Mouse (Mus musculus) kidney, embryonic 15.5 days (tissue): ENCODE measurements around the gene 4833420G17Rik. TPM values are rescaled to one million over a fixed set of nuclear protein-coding genes. Genes with fewer than 3 reads are reported as not detected.

Experiments used
- ATAC-seq: fragments of 200-750 bp; cut with Nextera tagmentation; replicated peaks from 2 replicates; pipeline ENCODE4 v1.8.0; 2017; ENCODE audit warnings: moderate TSS enrichment; ENCODE audit not compliant: low FRiP score
- H3K27ac ChIP-seq: fragments of 300-500 bp; sonication (generic); 2 replicates; pipeline ENCODE4 v1.5.1; 2015; ENCODE audit warnings: mild to moderate bottlenecking, inconsistent platforms
- H3K27me3 ChIP-seq: fragments of 300-500 bp; sonication (generic); 2 replicates; pipeline ENCODE4 v1.6.1; 2015; ENCODE audit warnings: inconsistent platforms
- H3K36me3 ChIP-seq: fragments of 300-500 bp; sonication (generic); 2 replicates; pipeline ENCODE4 v1.6.1; 2015; ENCODE audit warnings: inconsistent platforms
- H3K4me1 ChIP-seq: fragments of 300-500 bp; sonication (generic); 2 replicates; pipeline ENCODE4 v1.6.1; 2015; ENCODE audit warnings: inconsistent platforms
- H3K4me2 ChIP-seq: fragments of 300-500 bp; sonication (generic); 2 replicates; pipeline ENCODE4 v1.6.1; 2015; ENCODE audit warnings: moderate library complexity, mild to moderate bottlenecking, inconsistent platforms
- H3K4me3 ChIP-seq: fragments of 300-500 bp; sonication (generic); replicated peaks from 2 replicates; pipeline ENCODE4 v1.5.1; 2015; ENCODE audit warnings: mild to moderate bottlenecking, inconsistent platforms
- H3K9ac ChIP-seq: fragments of 300-500 bp; sonication (generic); 2 replicates; pipeline ENCODE4 v1.6.1; 2015; ENCODE audit warnings: mild to moderate bottlenecking, inconsistent platforms
- H3K9me3 ChIP-seq: fragments of 300-500 bp; sonication (generic); replicated peaks from 2 replicates; pipeline ENCODE4 v1.6.1; 2016; ENCODE audit warnings: inconsistent platforms
- WGBS: fragments of 180-500 bp; shearing (Covaris S2); methylation state at CpG from one replicate; pipeline ENCODE4 v1.1.7; 2015; ENCODE audit warnings: mixed read lengths; 5-methylcytosine and 5-hydroxymethylcytosine counted together
- polyA plus RNA-seq: library from polyadenylated mRNA; unstranded; fragments of >200 nt; fragmentation: Nextera tagmentation; extraction: Ambion mirVana; gene quantifications from 2 replicates; pipeline ENCODE4 v1.2.1, GENCODE M21; 2015

Gene 4833420G17Rik
- polyA plus RNA-seq: 65.5 and 68.0 TPM in 2 replicates

GRCm38 (mm10) chr13:119462596-119463560 lies at the start of gene 4833420G17Rik:
Gene 4833420G17Rik, plus strand, starts transcription at chr13:119462768.
- Histone ChIP-seq H3K36me3 (peaks cover 44% of the 10 kb centered on the region), H3K9ac (peak within 1 kb of the TSS; percentile 67), H3K9me3 (no peaks in the 10 kb centered on the region), H3K4me1 (peaks cover 16% of the 10 kb centered on the region), H3K27me3 (no peaks in the 10 kb centered on the region), H3K4me2 (peak within 1 kb of the TSS; percentile 71), H3K4me3 (peak within 1 kb of the TSS; percentile 71), H3K27ac (peak within 1 kb of the TSS; percentile 73)
- WGBS: 7% methylated on average over 57 of the region's 57 CpGs
- ATAC-seq: peak; percentile 97

- no peak overlapping the region for H3K27ac ChIP-seq
- H3K9ac ChIP-seq: no peak overlapping the region
- H3K9me3 ChIP-seq: no peaks in the 10 kb centered on the region
- H3K27me3 ChIP-seq: no peaks in the 10 kb centered on the region
- H3K4me1 ChIP-seq: peaks cover 3% of the 10 kb centered on the region
- WGBS: 31% methylated on average over 2 of the region's 2 CpGs
- no peak overlapping the region for H3K4me2 ChIP-seq
- H3K36me3 ChIP-seq: no peaks in the 10 kb centered on the region
- ATAC-seq: no peak
- H3K4me3 ChIP-seq: no peak overlapping the region
Observed at GRCm38 (mm10) chr13:119413026-119413425, 49.5 kb upstream of the 4833420G17Rik start.

GRCm38 (mm10) chr13:119418479-119418878 lies 44.1 kb upstream of the 4833420G17Rik start:
- H3K9me3 ChIP-seq: no peaks in the 10 kb centered on the region
- 81% methylated on average over 3 of the region's 3 CpGs for WGBS
- H3K4me1 ChIP-seq: no peaks in the 10 kb centered on the region
- no peak overlapping the region for H3K4me3 ChIP-seq
- H3K36me3 ChIP-seq: no peaks in the 10 kb centered on the region
- H3K27ac ChIP-seq: no peak overlapping the region
- no peak overlapping the region for H3K9ac ChIP-seq
- H3K27me3 ChIP-seq: no peaks in the 10 kb centered on the region
- H3K4me2 ChIP-seq: no peak overlapping the region
- no peak for ATAC-seq

GRCm38 (mm10) chr13:119430164-119430563 lies 32.4 kb upstream of the 4833420G17Rik start:
- Histone ChIP-seq H3K9me3 (no peaks in the 10 kb centered on the region), H3K4me3 (peak overlapping the region; percentile 98), H3K36me3 (peaks cover 12% of the 10 kb centered on the region), H3K4me2 (peak overlapping the region; percentile 76), H3K27me3 (no peaks in the 10 kb centered on the region), H3K27ac (peak overlapping the region; percentile 98; the same call in 1 of the 2 replicates), H3K4me1 (peaks cover 20% of the 10 kb centered on the region), H3K9ac (peak overlapping the region; percentile 99)
- 14% methylated on average over 8 of the region's 8 CpGs for WGBS
- ATAC-seq: no peak

- Histone ChIP-seq H3K4me2 (no peak overlapping the region), H3K4me3 (no peak overlapping the region), H3K9ac (no peak overlapping the region), H3K4me1 (peaks cover 14% of the 10 kb centered on the region), H3K27me3 (no peaks in the 10 kb centered on the region), H3K9me3 (no peaks in the 10 kb centered on the region), H3K36me3 (peaks cover 22% of the 10 kb centered on the region), H3K27ac (no peak overlapping the region)
- 74% methylated on average over 1 of the region's 1 CpGs for WGBS
- no peak for ATAC-seq
Observed at GRCm38 (mm10) chr13:119432041-119432440, 30.5 kb upstream of the 4833420G17Rik start.

- no peaks in the 10 kb centered on the region for H3K9me3 ChIP-seq
- ATAC-seq: no peak
- H3K4me3 ChIP-seq: no peak overlapping the region
- 90% methylated on average over 7 of the region's 7 CpGs for WGBS
- no peaks in the 10 kb centered on the region for H3K27me3 ChIP-seq
- H3K27ac ChIP-seq: no peak overlapping the region
- peaks cover 14% of the 10 kb centered on the region for H3K4me1 ChIP-seq
- H3K36me3 ChIP-seq: peaks cover 38% of the 10 kb centered on the region
- H3K9ac ChIP-seq: no peak overlapping the region
- no peak overlapping the region for H3K4me2 ChIP-seq
Observed at GRCm38 (mm10) chr13:119434359-119434758, 28.2 kb upstream of the 4833420G17Rik start.

- peaks cover 75% of the 10 kb centered on the region for H3K36me3 ChIP-seq
Observed at GRCm38 (mm10) chr13:119442244-119442643, 20.3 kb upstream of the 4833420G17Rik start.

GRCm38 (mm10) chr13:119453563-119453962 lies 9.0 kb upstream of the 4833420G17Rik start:
- H3K36me3 ChIP-seq: peaks cover 65% of the 10 kb centered on the region
- no peak for ATAC-seq
- no peaks in the 10 kb centered on the region for H3K4me1 ChIP-seq
- no peaks in the 10 kb centered on the region for H3K9me3 ChIP-seq
- WGBS: 92% methylated on average over 4 of the region's 4 CpGs
- H3K4me3 ChIP-seq: no peak overlapping the region
- H3K27ac ChIP-seq: no peak overlapping the region
- H3K9ac ChIP-seq: no peak overlapping the region
- H3K4me2 ChIP-seq: no peak overlapping the region
- H3K27me3 ChIP-seq: no peaks in the 10 kb centered on the region

More at GRCm38 (mm10) chr13:119442244-119442643, 20.3 kb upstream of the 4833420G17Rik start:
- Histone ChIP-seq H3K27me3 (no peaks in the 10 kb centered on the region), H3K9ac (no peak overlapping the region), H3K4me3 (no peak overlapping the region), H3K9me3 (no peaks in the 10 kb centered on the region), H3K27ac (no peak overlapping the region), H3K4me2 (no peak overlapping the region), H3K4me1 (no peaks in the 10 kb centered on the region)
- no peak for ATAC-seq
- WGBS: 85% methylated on average over 1 of the region's 1 CpGs

GRCm38 (mm10) chr13:119455082-119455481 lies 7.5 kb upstream of the 4833420G17Rik start:
- ATAC-seq: no peak
- H3K36me3 ChIP-seq: peaks cover 68% of the 10 kb centered on the region

GRCm38 (mm10) chr13:119456342-119456741 lies 6.2 kb upstream of the 4833420G17Rik start:
- Histone ChIP-seq H3K36me3 (peaks cover 56% of the 10 kb centered on the region), H3K9me3 (no peaks in the 10 kb centered on the region), H3K27ac (no peak overlapping the region), H3K4me1 (no peaks in the 10 kb centered on the region), H3K9ac (no peak overlapping the region), H3K4me3 (no peak overlapping the region), H3K27me3 (no peaks in the 10 kb centered on the region), H3K4me2 (no peak overlapping the region)
- WGBS: 89% methylated on average over 7 of the region's 7 CpGs
- no peak for ATAC-seq

More at GRCm38 (mm10) chr13:119455082-119455481, 7.5 kb upstream of the 4833420G17Rik start:
- H3K4me3 ChIP-seq: no peak overlapping the region
- no peaks in the 10 kb centered on the region for H3K27me3 ChIP-seq
- H3K9ac ChIP-seq: no peak overlapping the region
- H3K4me2 ChIP-seq: no peak overlapping the region
- no peaks in the 10 kb centered on the region for H3K4me1 ChIP-seq
- H3K27ac ChIP-seq: no peak overlapping the region
- H3K9me3 ChIP-seq: no peaks in the 10 kb centered on the region

- 11% methylated on average over 10 of the region's 10 CpGs for WGBS
- Histone ChIP-seq H3K4me2 (peak overlapping the region; percentile 71), H3K27me3 (no peaks in the 10 kb centered on the region), H3K4me3 (peak overlapping the region; percentile 71), H3K9me3 (no peaks in the 10 kb centered on the region), H3K9ac (peak overlapping the region; percentile 67; the same call in 1 of the 2 replicates), H3K4me1 (peaks cover 16% of the 10 kb centered on the region), H3K27ac (peak overlapping the region; percentile 73), H3K36me3 (peaks cover 38% of the 10 kb centered on the region)
- ATAC-seq: peak; percentile 69
Observed at GRCm38 (mm10) chr13:119461900-119462595, 520 bp upstream of the 4833420G17Rik start.

- Histone ChIP-seq H3K4me2 (no peak overlapping the region), H3K4me1 (no peaks in the 10 kb centered on the region), H3K27me3 (no peaks in the 10 kb centered on the region), H3K9ac (no peak overlapping the region), H3K36me3 (peaks cover 80% of the 10 kb centered on the region), H3K9me3 (no peaks in the 10 kb centered on the region), H3K4me3 (no peak overlapping the region), H3K27ac (no peak overlapping the region)
- ATAC-seq: no peak
- 91% methylated on average over 9 of the region's 9 CpGs for WGBS
Observed at GRCm38 (mm10) chr13:119476631-119477030, 14.1 kb downstream of the 4833420G17Rik start.
